Mouse (Mus musculus): ENCODE data around the gene Zfp143.
"Not testable (repeated sequence)": the region's sequence is repeated elsewhere in the genome, so short reads cannot be mapped to it uniquely, and the experiment has no call there.

The Zfp143 gene

GRCm38 (mm10) chr7:110061199-110061751, at the start of gene Zfp143:
Zfp143 (plus strand) TSS chr7:110061217.
- DNase-seq: peak; percentile 100

DNA sequence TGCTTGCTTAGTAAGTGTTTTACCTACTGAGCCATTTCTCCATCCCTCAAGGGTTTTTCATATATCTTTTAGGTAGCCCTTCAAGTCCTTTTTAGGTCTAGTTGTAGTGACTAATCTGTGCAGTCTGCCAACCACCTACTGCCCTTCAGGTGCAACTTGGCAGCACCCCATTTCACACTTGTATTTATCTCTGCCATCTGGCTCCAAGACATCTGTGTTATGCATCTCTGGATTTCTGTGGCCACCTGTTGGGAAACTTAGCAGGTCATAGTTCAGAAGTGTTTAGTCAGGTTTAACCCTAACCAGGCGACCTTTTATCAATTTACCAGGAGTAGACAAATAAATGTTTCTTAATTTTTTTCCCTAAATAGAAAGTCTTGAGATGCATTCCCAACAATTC, 49.6 kb upstream of the Zfp143 start:
- DNase-seq: no peak

GRCm38 (mm10) chr7:110014272-110014671, 46.7 kb upstream of the Zfp143 start:
- no peak for DNase-seq

DNA sequence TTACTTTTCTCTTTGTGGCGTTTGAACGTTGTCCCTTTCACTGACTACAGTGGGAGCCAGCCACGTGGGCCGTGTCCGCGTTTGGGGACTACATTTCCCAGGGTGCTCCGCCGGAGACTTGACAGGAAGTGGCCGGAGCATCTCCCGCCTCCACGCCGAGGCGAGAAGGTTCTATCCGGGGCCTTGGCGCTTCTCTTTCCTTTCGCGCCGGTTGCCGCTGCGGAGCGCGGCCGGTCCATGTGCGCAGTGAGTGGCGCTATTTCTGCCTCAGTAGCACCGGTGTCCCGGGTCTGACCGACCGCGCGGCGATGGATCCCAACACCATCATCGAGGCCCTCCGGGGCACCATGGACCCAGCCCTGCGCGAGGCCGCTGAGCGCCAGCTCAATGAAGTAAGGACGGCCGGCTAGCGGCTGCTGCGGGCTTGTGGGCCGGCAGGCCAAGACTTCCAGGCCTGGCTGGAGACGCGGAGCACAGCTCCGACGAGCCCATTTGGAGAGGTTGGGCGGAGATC, 42.8 kb upstream of the Zfp143 start, which contains the start of gene Ipo7:
Ipo7 (plus strand) TSS at position 158 of the 514 bp plus-strand sequence.
- peak; percentile 93 for DNase-seq

DNA sequence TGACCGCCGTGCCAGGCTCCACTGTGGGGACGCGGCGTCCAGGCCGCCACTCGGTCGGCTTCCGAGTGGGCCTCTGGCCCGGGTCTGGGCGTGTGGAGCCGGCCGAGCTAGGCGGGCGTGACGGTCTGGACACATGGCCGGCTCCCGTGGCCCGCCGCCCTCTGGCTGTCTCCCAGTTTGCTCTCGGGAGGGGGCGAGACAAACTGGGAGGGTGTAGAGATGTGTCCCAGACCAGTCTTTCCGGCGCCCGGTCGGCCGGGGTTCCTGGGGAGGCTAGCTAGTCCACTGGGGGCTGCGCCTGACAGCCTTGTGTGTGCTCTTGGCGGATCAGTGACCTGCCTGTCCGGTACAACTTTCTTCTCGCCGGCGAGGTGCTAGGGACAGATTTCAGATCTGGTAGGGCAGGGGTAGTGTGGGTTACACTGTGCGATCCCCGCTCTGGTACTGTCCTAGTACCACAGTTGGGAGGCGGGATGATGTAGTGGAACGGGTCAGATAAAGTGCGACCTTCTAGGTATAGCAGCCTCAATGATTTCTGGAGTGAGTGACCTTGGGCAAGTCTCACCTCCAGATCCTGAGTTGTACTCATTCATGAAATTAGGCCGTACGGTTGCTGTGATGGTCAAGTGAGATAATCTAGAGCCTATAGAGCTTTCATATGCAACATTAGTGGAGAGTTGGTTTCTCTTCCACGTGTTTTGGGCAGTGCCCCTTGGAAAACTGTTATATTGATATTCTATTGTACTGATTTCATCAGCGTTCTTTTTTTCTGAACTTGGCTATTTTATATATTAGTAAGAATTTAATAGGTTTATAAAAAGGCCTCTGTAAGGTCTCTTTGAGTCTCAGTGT, 42.2 kb upstream of the Zfp143 start:
- peak; percentile 51 for DNase-seq

DNA sequence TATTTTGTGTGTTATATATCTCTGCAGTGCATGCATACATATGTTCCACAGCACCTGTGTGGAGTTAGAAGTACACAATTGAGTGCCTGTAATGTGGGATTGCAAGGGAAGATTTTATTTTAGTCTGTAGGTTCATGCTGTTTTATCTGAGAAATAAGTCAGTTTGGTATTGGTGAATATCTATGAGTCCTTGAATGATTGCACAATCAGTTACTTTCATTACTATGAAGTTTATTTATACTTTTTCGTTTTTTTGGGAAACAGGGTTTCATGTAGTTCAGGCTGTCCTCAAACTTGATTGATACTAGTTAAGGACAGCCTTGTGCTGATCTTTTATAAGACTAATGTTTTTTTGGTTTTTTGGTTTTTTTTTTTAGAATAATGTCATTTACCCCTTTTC, 37.5 kb upstream of the Zfp143 start:
- no peak for DNase-seq

DNA sequence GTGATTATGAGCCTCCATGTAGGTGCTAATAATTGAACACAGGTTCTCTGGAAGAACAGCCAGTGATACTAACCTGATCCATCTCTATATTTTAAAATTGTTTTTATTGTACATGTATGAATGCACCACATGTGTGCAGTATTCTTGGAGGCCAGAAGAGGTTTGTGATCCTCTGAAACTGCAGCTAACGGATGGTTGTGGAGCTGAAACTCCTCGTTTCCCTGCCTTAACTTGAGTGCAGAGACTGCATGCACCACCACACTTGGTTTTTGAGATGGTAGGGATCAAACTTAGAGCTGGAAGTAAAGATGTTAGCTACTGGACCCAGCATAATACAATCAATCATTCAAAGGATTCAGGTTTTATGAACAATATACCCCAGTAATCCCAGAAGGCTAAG, 34.4 kb upstream of the Zfp143 start:
- no peak for DNase-seq

DNA sequence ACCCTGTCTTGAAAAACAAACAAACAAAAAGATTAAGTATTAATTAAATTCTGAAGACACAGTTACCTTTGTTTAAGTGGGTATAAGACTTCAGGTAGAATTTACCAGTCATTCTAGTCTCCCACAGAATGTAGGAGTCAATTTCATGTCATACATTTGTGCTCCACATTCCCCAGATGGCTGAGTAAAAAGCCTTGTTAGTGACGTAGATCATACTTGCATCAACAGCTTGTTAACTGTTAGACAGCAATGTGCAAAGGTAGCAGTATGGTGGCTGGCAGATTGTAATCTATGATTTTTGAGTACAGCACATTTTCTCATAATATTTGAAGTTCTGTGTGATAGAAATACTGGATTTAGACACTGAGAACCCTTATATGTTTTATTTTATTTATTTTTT, 32.2 kb upstream of the Zfp143 start:
- DNase-seq: no peak

GRCm38 (mm10) chr7:110030342-110030741, 30.7 kb upstream of the Zfp143 start:
- DNase-seq: no peak

DNA sequence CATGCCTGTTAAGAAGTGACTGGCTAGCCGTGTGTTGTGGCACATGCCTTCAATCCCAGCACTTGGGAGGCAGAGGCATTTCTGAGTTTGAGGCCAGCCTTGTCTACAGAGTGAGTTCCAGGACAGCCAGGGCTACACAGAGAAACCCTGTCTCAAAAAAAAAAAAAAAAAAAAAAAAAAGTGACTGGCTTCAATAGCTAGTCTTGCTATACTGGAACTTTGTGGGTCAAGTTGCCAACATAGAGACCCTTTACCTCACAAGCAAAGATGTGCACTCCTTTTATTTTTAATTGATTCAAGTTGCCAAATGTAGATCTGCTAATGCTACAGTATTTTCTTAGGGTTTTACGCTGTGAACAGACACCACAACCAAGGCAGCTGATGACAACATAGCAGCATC, 3.3 kb upstream of the Zfp143 start:
- not testable (repeated sequence) for DNase-seq

DNA sequence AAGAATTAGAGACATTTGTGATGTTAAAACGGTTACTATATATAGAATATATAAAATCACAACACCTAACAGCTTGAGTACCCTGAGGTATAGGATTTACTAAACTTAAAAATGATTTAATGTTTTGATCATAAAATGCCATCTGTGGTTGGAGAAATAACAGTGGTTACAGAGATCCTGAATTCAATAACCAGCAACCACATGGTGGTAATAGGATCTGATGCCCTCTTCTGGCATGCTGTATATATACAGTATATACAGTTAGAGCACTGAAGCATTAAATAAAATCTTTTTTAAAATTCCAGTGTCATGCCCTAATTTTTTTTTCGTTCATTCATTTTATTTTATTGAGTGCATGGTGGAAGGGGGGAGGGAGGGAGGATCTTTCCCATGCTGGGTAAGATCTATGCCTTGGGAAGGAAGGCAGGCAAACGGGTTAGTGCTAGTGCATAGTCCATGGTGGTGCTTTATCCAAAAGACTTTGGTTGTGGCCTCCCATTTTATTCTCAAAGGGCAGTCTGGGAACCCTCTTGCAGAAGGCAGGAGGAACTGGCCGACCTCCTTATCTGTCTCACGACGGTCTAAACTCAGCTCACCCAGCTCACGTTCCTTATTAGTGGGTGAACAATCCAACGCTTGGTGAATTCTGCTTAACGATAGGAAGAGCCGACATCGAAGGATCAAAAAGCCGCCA, 1.8 kb upstream of the Zfp143 start:
- DNase-seq: no peak

DNA sequence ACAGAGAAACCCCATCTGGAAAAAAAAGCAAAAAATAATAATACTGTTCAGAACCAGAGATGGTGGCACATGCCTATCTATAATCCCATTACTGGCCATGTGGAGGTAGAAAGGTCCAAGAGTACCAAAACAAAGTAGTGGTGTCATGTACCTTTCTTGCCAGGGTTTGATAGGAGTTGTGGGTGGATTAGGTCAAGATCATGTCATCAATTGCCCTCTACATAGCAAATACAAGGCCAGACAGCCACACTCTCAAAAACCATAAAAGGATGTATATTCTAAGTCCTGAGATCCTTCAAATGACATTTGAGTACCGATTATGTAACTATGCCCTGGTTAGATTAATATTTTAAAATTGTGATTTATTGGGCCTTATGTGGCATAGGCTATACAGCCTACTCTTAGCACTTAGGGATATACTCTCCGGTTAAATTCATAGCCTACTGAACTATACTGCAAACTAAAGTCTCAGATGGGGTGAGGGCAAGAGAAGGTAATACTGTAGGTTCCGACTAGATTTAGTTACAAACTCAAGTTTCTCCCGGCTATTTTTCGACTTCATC, 830 bp upstream of the Zfp143 start:
- no peak for DNase-seq

DNA sequence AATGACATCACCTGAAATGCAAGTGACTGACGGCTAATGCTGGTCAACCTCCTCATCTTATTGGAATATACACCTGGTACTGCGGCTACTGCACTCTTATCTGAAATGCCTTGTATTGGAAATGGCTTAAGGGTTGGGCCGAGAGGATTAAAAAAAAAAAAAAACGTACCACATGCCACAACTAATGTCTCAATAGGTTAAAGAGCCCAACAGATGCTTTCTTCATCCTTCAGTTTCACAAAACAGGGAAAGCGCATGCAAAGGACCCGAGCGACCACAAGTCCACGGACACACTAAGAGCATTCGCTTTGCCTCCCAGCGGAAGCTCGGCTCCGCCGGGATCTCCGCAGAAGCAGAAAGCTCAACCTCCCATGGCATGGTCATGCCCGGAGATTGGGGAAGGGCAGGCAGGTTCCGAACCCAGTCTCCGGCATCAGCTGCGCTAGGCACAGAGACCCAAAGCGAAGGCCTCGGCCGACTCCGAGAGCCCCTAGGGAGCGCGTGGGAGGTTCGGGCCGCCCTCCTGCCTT, 283 bp upstream of the Zfp143 start:
- DNase-seq: peak; percentile 5

GRCm38 (mm10) chr7:110061752-110062273, 796 bp downstream of the Zfp143 start:
- DNase-seq: peak; percentile 76

DNA sequence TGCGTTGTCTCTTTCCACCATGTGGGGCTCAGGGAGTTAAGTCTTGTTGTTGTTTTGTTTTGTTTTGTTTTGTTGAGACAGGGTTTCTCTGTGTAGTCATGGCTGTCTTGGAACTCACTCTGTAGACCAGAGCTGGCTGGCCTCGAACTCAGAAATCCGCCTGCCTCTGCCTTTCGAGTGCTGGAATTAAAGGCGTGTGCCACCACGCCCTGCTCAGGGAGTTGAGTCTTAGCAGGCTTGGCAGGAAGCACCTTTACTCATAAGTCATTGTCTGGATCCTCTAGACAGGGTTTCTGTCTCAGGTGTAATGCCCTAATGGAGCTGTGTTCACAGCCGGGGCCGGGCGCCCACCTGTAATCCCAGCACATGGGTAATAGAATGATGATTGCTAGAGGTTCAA, 2.7 kb downstream of the Zfp143 start:
- DNase-seq: no peak

- DNase-seq: no peak
Measured at GRCm38 (mm10) chr7:110069070-110069469, 8.1 kb downstream of the Zfp143 start.

DNA sequence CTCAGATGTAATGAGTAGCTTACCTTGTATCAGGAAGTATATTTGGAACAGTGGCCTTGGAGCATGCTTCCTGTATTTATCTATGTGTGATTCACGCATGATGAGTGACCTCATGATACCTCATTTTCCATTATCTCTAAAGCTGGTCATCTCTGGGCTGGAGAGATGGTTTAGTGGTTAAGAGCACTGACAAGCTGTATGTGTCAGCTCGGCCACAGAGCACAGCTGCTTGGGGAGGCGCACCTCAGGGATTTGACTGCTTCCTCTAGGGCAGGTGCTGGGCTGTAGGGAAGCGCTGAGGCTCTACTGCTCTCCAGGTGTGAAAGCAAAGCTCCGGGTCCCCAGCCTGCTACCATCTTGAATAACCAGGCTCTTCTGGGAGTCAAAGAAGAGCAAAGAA, 17.2 kb downstream of the Zfp143 start:
- no peak for DNase-seq

- no peak for DNase-seq
Measured at GRCm38 (mm10) chr7:110083386-110084165, 22.6 kb downstream of the Zfp143 start.

DNA sequence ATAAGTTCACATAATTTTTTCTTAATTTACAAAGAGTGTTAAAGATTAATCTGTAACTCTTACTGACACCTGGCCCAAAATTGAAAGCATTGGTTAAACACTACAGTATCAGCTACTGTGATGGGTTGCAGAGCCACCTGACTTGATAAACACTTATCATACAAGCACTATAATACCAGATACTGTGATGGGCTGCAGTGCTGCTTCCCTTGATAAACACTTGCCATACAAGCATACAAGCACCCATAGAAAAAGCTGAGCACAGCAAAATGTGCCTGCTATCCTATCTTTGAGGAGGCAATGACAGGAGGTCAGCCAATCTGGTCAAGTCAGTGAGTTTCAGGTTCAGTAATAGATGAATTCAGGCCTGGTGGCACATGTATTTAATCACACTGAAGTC, 24.2 kb downstream of the Zfp143 start:
- DNase-seq: no peak

- no peak for DNase-seq
Measured at GRCm38 (mm10) chr7:110087914-110088313, 26.9 kb downstream of the Zfp143 start.

DNA sequence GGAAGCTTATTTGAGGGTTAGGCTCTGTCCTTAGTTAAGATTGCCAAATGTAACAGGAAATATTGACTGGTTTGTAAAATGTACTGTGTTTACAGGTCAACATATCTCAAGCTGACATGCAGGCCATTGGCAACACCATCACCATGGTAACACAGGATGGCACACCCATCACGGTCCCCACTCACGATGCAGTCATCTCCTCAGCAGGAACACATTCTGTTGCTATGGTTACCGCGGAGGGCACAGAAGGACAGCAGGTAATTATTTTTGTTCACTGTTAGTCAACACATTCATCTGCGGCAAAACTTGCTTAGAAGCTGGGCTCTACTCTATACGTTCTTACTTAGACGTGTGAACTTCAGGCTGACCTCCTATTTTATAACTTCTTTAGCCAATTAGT, 30.7 kb downstream of the Zfp143 start:
- peak; percentile 33 for DNase-seq

DNA sequence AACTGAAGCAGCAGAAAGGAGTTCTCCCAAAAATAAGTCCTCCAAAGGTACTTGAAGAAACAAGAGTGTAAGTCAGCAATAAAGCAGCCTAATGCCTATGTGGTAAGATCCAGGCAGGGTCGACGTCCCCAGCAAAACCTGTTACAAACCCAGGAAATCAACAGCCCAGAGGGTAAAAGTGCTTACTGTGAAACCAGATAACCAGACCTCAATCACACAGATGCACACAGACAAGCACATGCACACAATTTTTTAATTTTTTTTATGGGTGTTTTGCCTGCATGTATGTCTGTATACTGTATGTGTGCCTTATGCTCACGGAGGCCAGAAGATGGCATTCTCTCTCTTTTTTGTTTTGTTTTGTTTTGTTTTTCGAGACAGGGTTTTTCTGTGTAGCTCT, 35.3 kb downstream of the Zfp143 start:
- no peak for DNase-seq

Measured in right cerebral cortex, postnatal 25 days (tissue).